Mouse (Mus musculus) cortical plate, adult 2 months (tissue): ENCODE measurements at regions not wholly inside any gene's neighbourhood (a gene's known extent, or its start where the extent isn't known, plus 50 kb on each side); places are given as distances from the start of the nearest gene placed in this dataset.

Source experiments
- CTCF ChIP-seq: fragments of 200-500 bp; IDR thresholded peaks from 2 replicates; pipeline ENCODE4 v1.5.1; 2011; ENCODE audit warnings: mild to moderate bottlenecking, control low read depth, low read length; ENCODE audit not compliant: insufficient read depth; ENCODE audit errors: extremely low read depth
- POLR2A ChIP-seq: fragments of 200-500 bp; IDR thresholded peaks from 2 replicates; pipeline ENCODE4 v1.6.1; 2011; ENCODE audit warnings: mild to moderate bottlenecking, low read length, control low read depth; ENCODE audit not compliant: insufficient read depth; ENCODE audit errors: extremely low read depth

DNA sequence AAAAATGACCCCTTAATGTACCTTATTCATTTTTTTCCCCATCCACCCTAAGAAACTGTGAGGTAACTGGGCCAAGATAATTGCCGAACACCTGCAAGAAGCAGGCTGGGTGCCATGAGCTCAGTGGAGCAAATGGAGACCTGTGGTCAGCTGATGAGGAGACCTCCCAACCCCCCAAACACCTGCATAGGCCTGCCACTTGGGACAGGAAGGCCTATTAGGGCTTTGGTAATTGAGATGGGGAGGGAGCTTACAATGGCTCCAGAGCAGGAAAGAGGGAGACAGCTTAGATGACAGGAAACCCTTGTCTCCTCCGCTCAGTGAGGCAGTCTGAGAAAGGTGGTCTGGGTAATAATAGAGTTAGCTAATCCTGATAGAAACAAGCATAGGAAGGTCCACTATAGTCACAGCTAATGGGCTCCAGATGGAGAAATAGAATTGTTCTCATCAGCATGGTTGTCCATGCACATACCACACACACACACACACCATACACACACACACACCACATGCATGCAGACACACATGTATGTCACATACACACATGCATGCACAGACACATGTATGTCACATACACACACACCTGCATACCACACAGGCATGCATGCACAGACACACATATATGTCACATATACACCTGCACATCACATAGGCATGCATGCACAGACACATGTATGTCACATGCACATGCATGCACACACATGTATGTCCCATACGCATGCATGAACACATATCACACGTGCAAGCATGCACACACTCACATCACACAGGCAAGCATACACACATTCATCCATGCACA is 270.2 kb upstream of the Habp2 start:
- TF ChIP-seq CTCF: no peak
- TF ChIP-seq POLR2A: no peak
